Mouse (Mus musculus): ENCODE measurements around the gene Umodl1. TPM values are rescaled to one million over a fixed set of nuclear protein-coding genes. Genes with fewer than 3 reads are reported as not detected.

Umodl1 gene
- total RNA-seq, 2 experiments from 2014 or later: not detected

GRCm38 (mm10) chr17:31036168-31036876, 81.9 kb downstream of the Umodl1 start:
- no peak for DNase-seq (ENCODE audit: low spot score)

GRCm38 (mm10) chr17:31037331-31037730, 82.9 kb downstream of the Umodl1 start:
- no peak for DNase-seq (ENCODE audit: low spot score)

- DNase-seq (ENCODE audit: low spot score): peak; percentile 15
These were observed 83.9 kb downstream of the Umodl1 start for GRCm38 (mm10) chr17:31038381-31038780.

GRCm38 (mm10) chr17:31039626-31040025, 85.2 kb downstream of the Umodl1 start:
- no peak for DNase-seq (ENCODE audit: low spot score)

- DNase-seq (ENCODE audit: low spot score): no peak
These were observed 86.0 kb downstream of the Umodl1 start for GRCm38 (mm10) chr17:31040421-31040820.

- DNase-seq (ENCODE audit: low spot score): no peak
These were observed 88.3 kb downstream of the Umodl1 start for GRCm38 (mm10) chr17:31042751-31043150.

GRCm38 (mm10) chr17:31057151-31057890, 102.9 kb downstream of the Umodl1 start, which contains the start of gene Abcg1:
Abcg1 (plus strand) TSS chr17:31057675.
- DNase-seq (ENCODE audit: low spot score): no peak

GRCm38 (mm10) chr17:31057891-31058744, 103.7 kb downstream of the Umodl1 start:
- no peak for DNase-seq (ENCODE audit: low spot score)

- no peak for DNase-seq (ENCODE audit: low spot score)
These were observed 104.3 kb downstream of the Umodl1 start for GRCm38 (mm10) chr17:31058745-31059085.

GRCm38 (mm10) chr17:31060196-31060587, 105.8 kb downstream of the Umodl1 start:
- DNase-seq (ENCODE audit: low spot score): no peak

Small RNA genes lying within 50 kb of the gene (microRNA-seq; reads per million reads assigned to microRNA genes)
- gene Gm24026: not detected

Other genes with a start within 250 kb of the Umodl1 start
- gene Glp1r, start 52.8 kb upstream of the Umodl1 start, total RNA-seq (2021): not detected
- gene Abcg1, start 103.0 kb downstream of the Umodl1 start, total RNA-seq (2021): 1 to 10 TPM; 1.6 to 1.7 TPM
- not detected for gene Tff3, start 175.0 kb downstream of the Umodl1 start, total RNA-seq (2021)
- not detected for gene Tff2, start 189.6 kb downstream of the Umodl1 start, total RNA-seq (2021)
- not detected for gene Tff1, start 210.6 kb downstream of the Umodl1 start, total RNA-seq (2021)
- gene Tmprss3, start 244.3 kb downstream of the Umodl1 start, total RNA-seq (2021): not detected